Mouse (Mus musculus) layer of hippocampus, adult 8-10 months (tissue): ENCODE measurements around the gene Rgs11. TPM values are rescaled to one million over a fixed set of nuclear protein-coding genes. Genes with fewer than 3 reads are reported as not detected.

Experiments
- DNase-seq, 2 experiments: peaks; one replicate each; pipeline ENCODE4 v3.0.0; 2022; ENCODE audit warnings: low spot score in 2 of 2
- total RNA-seq, 4 experiments: library from RNA; stranded (reverse); gene quantifications; 2 replicates each; pipeline ENCODE4 v1.2.4; 2022

Gene Rgs11
- total RNA-seq, 4 experiments from 2014 or later, result 45.4 to 61.8 (median 55.1) TPM

DNA sequence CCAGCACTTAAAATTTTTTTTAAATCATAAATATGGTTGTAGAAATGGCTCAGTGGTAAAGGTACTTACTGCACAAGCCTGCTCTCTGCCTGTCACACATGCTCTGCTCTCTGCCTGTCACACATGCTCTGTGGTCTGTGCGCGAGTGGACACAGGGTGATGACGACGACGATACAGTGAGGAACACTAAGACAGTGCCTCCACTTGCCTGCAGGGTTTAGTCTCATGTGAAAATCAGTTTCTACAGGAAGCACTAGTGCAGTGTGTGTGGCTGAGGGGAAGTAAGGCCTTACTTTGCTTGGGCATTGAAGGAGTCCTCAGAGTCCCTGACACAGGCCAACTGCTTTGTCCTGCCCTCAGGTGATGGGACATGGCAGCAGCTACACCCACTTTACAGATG lies 27.0 kb downstream of the Rgs11 start:
- no peak for DNase-seq

DNA sequence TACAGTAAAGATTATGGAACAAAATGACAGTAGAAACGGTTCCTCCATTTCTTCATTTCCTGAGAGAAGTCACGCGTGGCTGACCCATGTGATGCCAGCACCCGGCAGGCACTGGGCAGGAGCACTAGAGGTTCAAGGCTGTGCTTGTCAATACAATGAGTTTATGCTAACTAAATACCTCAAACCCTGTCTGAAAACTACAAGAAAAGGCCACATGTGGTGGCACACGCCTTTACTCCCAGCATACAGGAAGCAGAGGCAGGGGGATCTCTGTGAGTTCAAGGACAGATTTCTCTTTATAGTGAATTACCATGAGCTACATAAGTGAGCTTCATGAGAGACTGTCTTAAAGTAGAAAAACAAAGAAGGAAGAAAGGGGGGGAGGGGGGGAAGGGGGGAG lies 28.4 kb downstream of the Rgs11 start:
- no peak for DNase-seq

DNA sequence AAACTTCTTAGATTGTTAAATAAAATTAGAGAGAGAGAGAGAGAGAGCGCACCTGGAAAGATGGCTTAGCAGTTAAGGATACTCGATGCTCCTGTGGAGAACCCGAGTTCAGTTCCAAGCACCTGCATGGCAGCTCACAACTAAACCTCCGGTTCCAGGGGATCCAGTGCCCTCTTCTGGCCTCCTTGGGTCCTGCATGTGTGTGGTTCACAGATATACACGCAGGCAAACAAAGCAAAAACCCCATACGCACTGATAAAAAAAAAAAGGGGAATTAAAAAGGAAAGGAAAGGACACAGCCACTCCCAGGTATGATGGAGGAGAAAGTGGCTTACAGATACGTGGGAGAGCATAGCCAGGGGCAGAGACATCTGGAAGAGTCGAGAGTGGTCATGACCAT lies 30.1 kb downstream of the Rgs11 start:
- no peak for DNase-seq

DNA sequence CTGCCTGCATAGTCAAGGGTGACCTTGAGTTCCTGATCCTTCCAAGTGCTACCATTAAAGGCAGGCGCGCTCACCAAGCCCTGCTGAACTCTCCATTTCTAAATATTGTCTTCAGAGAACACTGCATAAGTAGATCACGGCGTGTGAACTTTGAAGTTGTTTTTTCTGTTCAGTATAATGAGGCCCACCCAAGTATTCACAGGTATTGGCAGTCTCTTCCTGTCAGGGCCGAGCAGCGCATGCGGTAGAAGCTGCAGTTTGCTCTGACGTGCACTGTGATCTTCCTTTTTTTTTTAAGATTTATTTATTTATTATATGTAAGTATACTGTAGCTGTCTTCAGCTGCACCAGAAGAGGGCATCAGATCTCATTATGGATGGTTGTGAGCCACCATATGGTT lies 31.6 kb downstream of the Rgs11 start:
- DNase-seq, result no peak

DNA sequence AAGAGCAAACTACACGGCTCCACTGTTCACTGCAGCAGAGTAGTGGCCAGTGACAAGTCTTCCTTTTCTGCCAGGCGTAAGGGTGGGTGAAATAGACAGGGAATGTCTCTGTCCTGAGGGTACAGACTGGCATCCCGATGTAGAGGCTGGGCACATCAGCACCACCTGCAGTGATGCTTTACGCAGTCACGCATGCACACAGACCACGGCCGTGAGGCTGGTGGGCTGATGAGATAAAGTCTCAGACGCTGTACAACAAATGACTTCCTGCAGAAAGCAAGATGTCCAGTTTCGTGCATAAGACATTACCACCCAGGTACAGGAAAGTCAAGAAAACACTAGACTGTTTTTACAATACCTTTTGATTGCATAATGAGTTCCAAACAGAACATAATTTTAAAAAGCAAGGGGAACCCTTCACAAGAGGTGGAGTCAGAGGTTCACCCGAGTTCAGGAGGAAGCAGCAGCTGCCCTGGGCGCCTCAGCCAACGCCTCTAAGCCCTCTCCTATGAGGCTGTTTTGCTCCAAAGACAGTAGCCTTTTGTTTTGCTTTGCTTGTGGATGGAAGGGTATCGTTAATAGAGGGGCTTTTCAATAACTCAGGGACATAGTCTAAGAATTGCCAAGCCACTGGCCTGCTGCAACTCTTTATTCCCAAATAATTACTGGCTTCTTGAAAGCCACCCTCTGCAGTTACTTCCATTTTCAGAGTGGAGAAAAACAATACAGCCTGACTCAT lies 32.5 kb downstream of the Rgs11 start:
- DNase-seq, result no peak

DNA sequence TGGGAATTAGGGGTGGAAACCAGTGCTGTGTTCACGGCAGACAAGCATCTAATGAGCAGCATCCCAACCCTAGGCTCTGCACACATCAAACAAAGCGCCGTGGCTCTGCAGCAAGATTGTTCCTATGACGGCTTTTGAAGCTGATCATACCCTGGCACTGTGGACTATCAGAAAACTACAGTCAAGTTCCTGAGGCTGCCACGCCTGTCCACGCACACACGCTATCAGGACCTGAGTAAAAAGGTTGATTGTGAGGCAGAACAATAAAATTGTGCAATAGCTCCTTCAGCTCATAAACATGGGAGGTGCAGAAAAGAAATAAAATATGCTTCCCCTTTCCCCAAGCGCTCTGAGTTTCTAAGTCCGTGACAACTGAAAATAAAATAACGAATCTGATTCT lies 34.9 kb downstream of the Rgs11 start:
- DNase-seq, result no peak

DNA sequence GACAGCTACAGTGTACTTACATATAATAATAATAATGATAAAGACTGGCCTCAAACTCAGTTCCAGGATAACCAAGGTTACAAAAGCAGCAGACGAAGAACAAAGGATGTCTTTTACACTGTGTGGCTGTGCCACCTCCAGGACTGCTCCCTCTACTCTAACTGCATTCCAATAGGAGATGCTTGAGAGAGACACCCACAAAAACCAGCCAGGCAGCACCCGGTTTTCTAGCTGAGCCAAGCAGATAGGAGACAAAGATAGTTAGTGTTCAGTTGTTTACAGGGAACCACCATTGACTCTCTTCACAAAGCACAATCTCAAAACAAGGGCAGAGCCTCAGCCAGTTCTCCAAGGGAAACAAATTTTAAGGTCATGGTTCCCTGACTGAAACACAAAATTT lies 36.8 kb downstream of the Rgs11 start:
- DNase-seq, result no peak

DNA sequence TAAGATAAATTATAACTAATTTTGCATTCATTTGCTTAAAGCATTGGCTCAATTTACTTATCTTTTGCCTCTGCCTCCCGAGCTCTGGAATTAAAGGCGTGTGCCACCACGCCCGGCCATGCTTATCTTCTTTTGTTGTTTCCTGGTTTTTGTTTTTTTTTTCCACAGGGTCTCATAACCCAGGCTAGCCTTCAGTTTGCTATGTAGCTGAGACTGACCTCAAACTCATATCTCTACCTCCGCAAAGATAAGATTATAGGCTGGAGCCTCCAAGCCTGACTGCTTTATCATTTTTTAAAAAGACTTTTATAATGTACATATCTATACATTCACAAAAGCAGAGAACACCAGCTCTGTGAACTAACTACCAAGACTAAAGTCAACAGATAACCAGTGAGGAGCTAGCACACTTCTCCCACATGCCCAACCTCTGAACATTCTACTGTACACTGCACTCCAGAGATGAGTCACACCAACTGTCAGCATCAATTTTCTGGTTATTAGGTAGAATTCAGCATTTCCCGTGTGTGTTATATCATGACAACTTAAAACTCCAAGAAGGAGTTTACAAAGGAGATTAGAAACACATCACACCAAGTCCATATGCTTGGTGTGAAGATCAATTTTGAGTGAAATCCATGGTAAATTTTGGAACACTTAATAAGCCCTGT lies 37.5 kb downstream of the Rgs11 start:
- no peak for DNase-seq

DNA sequence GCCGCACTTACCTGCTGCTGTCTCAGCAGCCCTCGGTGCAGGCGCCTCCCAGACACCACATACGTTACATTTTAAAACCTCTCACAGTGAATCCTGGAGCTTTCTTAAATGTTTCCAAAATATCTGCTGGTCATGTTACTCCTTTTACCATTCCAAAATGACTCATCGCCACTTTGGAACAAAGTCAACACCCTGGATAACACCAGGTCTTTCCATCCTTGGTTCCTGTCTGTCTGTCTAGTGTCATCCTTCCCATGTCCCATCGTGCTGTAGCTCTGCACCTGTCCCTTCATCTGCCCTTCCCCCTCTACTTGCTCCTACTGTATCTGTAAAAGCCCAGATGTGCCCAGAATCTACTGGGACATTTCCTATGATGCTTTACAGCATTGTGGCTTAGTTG lies 38.2 kb downstream of the Rgs11 start:
- DNase-seq, result no peak

DNA sequence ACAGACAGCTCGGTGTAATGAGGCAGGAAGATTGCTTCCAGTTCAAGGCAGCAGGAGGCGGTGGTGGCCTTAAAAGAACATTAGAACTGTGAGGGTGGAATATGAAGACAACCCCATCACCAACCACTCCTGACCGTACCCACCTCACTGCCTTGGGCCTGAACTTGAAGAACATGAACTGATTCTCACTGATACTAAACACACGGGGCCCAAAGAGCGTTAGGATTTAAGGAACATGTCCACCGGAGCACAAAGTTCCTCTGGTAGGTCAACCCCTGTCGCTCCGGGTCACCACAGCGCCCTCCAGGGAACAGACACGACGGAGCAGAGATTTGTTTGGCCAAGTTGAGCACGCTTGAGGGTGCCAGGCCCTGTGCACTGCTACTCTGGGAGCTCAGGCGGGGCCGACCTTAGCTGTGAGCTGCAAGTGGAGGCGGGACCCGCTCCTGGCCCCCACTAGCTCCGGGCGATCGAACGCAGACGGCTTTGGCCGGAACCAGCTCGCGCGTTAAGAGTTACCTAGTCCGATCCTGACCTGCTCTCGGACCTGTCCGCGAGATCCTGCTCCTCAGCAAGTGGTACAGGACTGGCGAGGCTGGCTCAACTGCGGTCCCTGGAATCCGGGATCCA lies 40.8 kb downstream of the Rgs11 start:
- no peak for DNase-seq

DNA sequence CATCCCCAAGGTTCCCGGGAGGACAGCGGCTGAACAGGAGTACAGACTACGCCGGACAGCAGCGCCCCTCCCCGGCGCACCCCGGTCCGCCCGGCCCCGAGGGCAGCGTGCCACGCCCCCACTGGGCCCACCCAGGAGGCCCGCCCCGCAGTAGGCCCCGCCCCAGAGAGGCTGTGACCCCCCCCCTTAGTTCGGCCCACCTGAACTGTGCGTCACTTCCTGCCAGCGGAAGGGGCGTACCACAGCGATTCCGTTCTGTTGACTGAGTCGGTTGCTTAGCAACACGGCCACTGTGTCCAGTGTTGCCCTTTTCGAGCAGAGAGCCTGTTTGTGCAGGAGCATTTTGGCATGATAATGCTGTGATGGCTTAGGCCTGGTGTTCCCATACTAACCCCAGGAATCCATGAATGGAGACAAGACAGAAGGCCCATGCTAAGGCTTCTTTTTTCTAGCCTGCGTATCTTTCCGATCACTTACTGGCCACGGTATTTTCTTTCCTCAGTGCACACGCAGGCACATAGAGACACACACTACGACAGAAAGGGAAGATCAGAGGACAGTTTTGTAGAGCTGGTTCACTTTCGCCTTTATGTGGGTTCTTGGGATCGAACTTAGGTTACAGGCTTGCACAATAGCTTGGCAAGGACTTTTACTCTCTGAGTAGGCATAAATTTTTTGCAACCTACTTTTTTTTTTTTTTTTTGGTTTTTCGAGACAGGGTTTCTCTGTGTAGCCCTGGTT lies 41.5 kb downstream of the Rgs11 start, which contains the start of gene Fam234a:
Gene Fam234a, minus strand, starts transcription at position 142 of the 741 bp plus-strand sequence.
- DNase-seq, result peak; percentile 88 to 93

DNA sequence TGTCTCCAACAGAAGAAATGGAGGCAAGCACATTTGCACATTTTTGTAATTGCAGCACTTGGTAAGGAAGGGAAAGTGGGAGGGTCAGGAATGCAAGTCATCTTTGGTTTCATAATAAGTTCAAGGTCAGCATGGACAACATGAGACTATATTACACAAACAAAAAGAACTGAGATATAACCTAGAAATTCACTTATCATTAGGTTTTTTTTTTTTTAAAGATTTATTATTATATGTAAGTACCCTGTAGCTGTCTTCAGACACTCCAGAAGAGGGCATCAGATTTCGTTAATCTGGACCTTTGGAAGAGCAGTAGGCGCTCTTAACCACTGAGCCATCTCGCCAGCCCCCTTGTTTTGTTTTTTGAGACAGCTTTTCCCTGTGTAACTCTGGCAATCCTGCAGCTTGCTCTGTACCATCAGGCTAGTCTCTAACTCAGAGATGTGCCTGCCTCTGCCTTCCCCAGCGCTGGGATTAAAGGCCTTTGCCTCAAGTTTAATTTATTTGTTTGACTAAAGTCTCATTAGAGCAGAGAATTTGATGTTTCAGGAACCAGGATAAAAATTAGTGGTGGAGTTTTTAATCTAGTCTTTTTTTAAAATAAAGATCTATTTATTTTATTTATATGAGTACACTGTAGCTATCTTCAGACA lies 49.3 kb downstream of the Rgs11 start:
- no peak for DNase-seq

DNA sequence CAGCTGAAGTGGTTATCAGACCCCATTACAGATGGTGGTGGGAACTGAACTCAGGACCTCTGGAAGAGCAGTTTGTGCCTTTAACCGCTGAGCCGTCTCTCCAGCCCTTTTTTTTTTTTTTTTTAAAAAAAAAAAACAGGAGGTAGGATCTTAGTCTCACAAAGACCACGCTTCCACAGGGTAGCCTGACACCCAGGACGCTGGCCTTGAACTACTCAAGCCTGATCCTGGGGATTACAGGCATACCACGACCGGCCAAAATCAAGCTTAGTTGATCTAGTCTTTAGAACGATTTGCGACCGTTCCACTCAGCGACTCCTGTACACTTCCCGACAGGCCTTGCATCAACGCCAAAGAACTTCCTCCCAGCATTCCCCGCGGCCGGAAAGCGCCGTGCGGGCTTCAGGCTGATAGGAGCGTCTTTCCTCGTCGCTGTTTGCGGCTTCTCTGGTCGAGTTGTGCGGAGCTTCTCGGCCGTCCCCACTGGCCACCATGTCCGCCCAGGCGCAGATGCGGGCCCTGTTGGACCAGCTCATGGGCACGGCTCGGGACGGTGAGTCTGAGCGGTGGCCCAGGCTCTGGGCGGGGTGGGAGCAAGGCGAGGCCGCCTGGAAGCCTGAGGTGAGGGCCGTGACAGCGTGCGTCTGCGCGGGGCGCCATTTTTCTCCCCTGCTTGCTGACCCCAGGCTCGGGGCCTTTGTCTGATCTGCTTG lies 49.9 kb downstream of the Rgs11 start, which contains the start of gene Luc7l:
Gene Luc7l, plus strand, starts transcription at position 358 of the 713 bp plus-strand sequence.
- peak; percentile 91 to 95 for DNase-seq

DNA sequence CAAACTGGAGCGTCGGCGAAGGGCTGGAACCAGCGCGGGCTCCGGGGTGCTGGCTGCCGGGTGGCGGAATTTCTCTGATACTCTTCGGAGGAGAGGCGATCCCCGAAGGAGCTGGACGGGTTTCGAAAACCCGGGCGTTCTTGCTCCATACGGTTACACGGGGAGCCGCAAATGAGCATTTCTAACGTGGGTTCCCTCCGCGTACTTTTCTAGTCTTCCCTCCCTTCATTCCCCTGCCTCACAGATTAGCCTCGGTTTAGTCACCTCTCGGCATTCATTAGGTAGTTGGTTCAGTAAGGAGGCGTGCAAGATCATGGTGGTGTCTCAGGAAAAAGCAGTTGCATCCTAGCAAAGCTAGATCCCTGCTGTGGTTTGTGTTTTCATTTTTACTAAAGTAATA lies 50.6 kb downstream of the Rgs11 start:
- no peak for DNase-seq

DNA sequence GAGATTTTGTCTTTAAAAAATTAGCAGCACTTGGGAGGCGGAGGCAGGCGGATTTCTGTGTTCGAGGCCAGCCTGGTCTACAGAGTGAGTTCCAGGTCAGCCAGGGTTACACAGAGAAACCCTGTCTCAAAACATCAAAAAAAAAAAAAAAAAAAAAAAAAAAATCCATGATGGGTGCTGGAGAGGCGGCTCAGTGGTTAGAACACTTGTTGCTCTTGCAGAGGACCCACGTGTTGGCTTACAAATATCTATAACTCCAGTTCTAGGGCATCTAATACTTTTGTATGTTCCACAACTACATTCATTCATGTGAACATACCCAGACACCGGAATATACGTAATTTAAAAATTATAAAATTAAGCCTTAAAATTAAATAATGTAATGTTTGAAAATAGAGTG lies 52.6 kb downstream of the Rgs11 start:
- no peak for DNase-seq

Other genes with a start within 250 kb of the Rgs11 start
- gene Capn15, start 217.2 kb upstream of the Rgs11 start, total RNA-seq, result 10 to 100 TPM; 45.4 to 61.2 (median 53.8) TPM
- 100 to 1,000 TPM in 3 of 4 experiments, 10 to 100 TPM in 1; 96.5 to 113 (median 102) TPM for gene Rab11fip3, start 133.4 kb upstream of the Rgs11 start, total RNA-seq
- gene Decr2, start 112.6 kb upstream of the Rgs11 start, total RNA-seq, result 10 to 100 TPM; 27.6 to 31.2 (median 29.7) TPM
- gene Nme4, start 107.3 kb upstream of the Rgs11 start, total RNA-seq, result 1 to 10 TPM; 5.1 to 6.3 (median 5.4) TPM
- gene Tmem8, start 89.7 kb upstream of the Rgs11 start, total RNA-seq, result 10 to 100 TPM; 13.8 to 16.2 (median 15.5) TPM
- 10 to 100 TPM; 58.1 to 71.4 (median 62.0) TPM for gene Mrpl28, start 79.5 kb upstream of the Rgs11 start, total RNA-seq
- 10 to 100 TPM; 26.7 to 31.1 (median 29.5) TPM for gene Axin1, start 64.3 kb upstream of the Rgs11 start, total RNA-seq
- gene Pdia2, start 3.9 kb upstream of the Rgs11 start, total RNA-seq, result under 1 TPM in 2 of 4 experiments, not detected in 2; 0.32 to 0.54 TPM
- 10 to 100 TPM; 59.6 to 69.7 (median 67.6) TPM for gene Arhgdig, start 4.8 kb downstream of the Rgs11 start, total RNA-seq
- gene Fam234a, start 41.3 kb downstream of the Rgs11 start, total RNA-seq, result 10 to 100 TPM; 19.4 to 25.6 (median 21.6) TPM
- 10 to 100 TPM; 70.6 to 97.4 (median 89.0) TPM for gene Luc7l, start 49.9 kb downstream of the Rgs11 start, total RNA-seq
- 10 to 100 TPM; 61.3 to 87.0 (median 69.3) TPM for gene Neurl1b, start 211.9 kb downstream of the Rgs11 start, total RNA-seq